Mouse (Mus musculus): Measurements from ENCODE around the gene Lhfpl2. TPM values are rescaled to one million over a fixed set of nuclear protein-coding genes. Genes with fewer than 3 reads are reported as not detected.
A peak's percentile ranks its signal among the peaks of the same experiment; 100 is the strongest.

The Lhfpl2 gene
- polyA plus RNA-seq, 1 experiment from 2014 or later: 64.5 TPM

GRCm38 (mm10) chr13:94135180-94135579 lies 77.6 kb downstream of the Lhfpl2 start:
- Histone ChIP-seq H3K9me3 (ENCODE audit: low read depth, low read length) (no peaks in the 10 kb centered on the region), H3K27ac (ENCODE audit: low read depth) (peak overlapping the region; percentile 87), H3K4me3 (ENCODE audit: low read depth, low read length) (no peak overlapping the region), H3K9ac (no peak overlapping the region), H3K27me3 (ENCODE audit: insufficient read depth, low read length) (no peaks in the 10 kb centered on the region), H3K36me3 (ENCODE audit: insufficient read depth) (peaks cover 11% of the 10 kb centered on the region), H3K4me2 (no peak overlapping the region), H3K4me1 (ENCODE audit: insufficient read depth) (peaks cover 41% of the 10 kb centered on the region)
- peak; percentile 89 for DNase-seq
- WGBS: 27% methylated on average over 7 of the region's 7 CpGs
- TF ChIP-seq CTCF (IDR thresholded peaks at IDR 0.05; ENCODE audit: low read depth): no peak
- peak; percentile 92 for ATAC-seq (ENCODE audit: insufficient read depth)

- no peak for TF ChIP-seq CTCF (IDR thresholded peaks at IDR 0.05; ENCODE audit: low read depth)
- WGBS: 23% methylated on average over 14 of the region's 14 CpGs
These were observed 82.3 kb downstream of the Lhfpl2 start for GRCm38 (mm10) chr13:94139713-94140445.

GRCm38 (mm10) chr13:94140446-94140845 lies 82.8 kb downstream of the Lhfpl2 start:
- no peaks in the 10 kb centered on the region for H3K9me3 ChIP-seq (ENCODE audit: low read depth, low read length)
- no peak overlapping the region for H3K9ac ChIP-seq
- H3K27ac ChIP-seq (ENCODE audit: low read depth): peak overlapping the region; percentile 72
- H3K27me3 ChIP-seq (ENCODE audit: insufficient read depth, low read length): no peaks in the 10 kb centered on the region
- H3K4me2 ChIP-seq: no peak overlapping the region
- 57% methylated on average over 4 of the region's 4 CpGs for WGBS
- no peak overlapping the region for H3K4me3 ChIP-seq (ENCODE audit: low read depth, low read length)
- DNase-seq (no peak), ATAC-seq (ENCODE audit: insufficient read depth) (no peak)
- no peak for TF ChIP-seq CTCF (IDR thresholded peaks at IDR 0.05; ENCODE audit: low read depth)
- peaks cover 59% of the 10 kb centered on the region for H3K4me1 ChIP-seq (ENCODE audit: insufficient read depth)
- H3K36me3 ChIP-seq (ENCODE audit: insufficient read depth): peaks cover 11% of the 10 kb centered on the region

More at GRCm38 (mm10) chr13:94139713-94140445, 82.3 kb downstream of the Lhfpl2 start:
- H3K27me3 ChIP-seq (ENCODE audit: insufficient read depth, low read length): no peaks in the 10 kb centered on the region
- H3K9ac ChIP-seq: no peak overlapping the region
- H3K4me2 ChIP-seq: no peak overlapping the region
- ATAC-seq (ENCODE audit: insufficient read depth) (no peak), DNase-seq (peak; percentile 69)
- no peaks in the 10 kb centered on the region for H3K9me3 ChIP-seq (ENCODE audit: low read depth, low read length)
- H3K27ac ChIP-seq (ENCODE audit: low read depth): peak overlapping the region; percentile 72
- peaks cover 62% of the 10 kb centered on the region for H3K4me1 ChIP-seq (ENCODE audit: insufficient read depth)
- peaks cover 11% of the 10 kb centered on the region for H3K36me3 ChIP-seq (ENCODE audit: insufficient read depth)
- H3K4me3 ChIP-seq (ENCODE audit: low read depth, low read length): no peak overlapping the region

GRCm38 (mm10) chr13:94143063-94143652 lies 85.6 kb downstream of the Lhfpl2 start:
- Histone ChIP-seq H3K4me3 (ENCODE audit: low read depth, low read length) (no peak overlapping the region), H3K4me1 (ENCODE audit: insufficient read depth) (peaks cover 43% of the 10 kb centered on the region), H3K9me3 (ENCODE audit: low read depth, low read length) (no peaks in the 10 kb centered on the region), H3K27me3 (ENCODE audit: insufficient read depth, low read length) (no peaks in the 10 kb centered on the region), H3K4me2 (no peak overlapping the region), H3K27ac (ENCODE audit: low read depth) (peak overlapping the region; percentile 69), H3K9ac (no peak overlapping the region), H3K36me3 (ENCODE audit: insufficient read depth) (peaks cover 6% of the 10 kb centered on the region)
- TF ChIP-seq CTCF (IDR thresholded peaks at IDR 0.05; ENCODE audit: low read depth): peak; percentile 57
- peak; percentile 81 for ATAC-seq (ENCODE audit: insufficient read depth)
- peak; percentile 93 for DNase-seq
- 11% methylated on average over 12 of the region's 12 CpGs for WGBS

GRCm38 (mm10) chr13:94144451-94144850 lies 86.9 kb downstream of the Lhfpl2 start:
- DNase-seq (no peak), ATAC-seq (ENCODE audit: insufficient read depth) (no peak)
- H3K9ac ChIP-seq: no peak overlapping the region
- H3K4me3 ChIP-seq (ENCODE audit: low read depth, low read length): no peak overlapping the region
- TF ChIP-seq CTCF (IDR thresholded peaks at IDR 0.05; ENCODE audit: low read depth): no peak
- H3K27ac ChIP-seq (ENCODE audit: low read depth): peak overlapping the region; percentile 69
- H3K4me1 ChIP-seq (ENCODE audit: insufficient read depth): peaks cover 37% of the 10 kb centered on the region
- no peaks in the 10 kb centered on the region for H3K9me3 ChIP-seq (ENCODE audit: low read depth, low read length)
- H3K27me3 ChIP-seq (ENCODE audit: insufficient read depth, low read length): no peaks in the 10 kb centered on the region
- no peaks in the 10 kb centered on the region for H3K36me3 ChIP-seq (ENCODE audit: insufficient read depth)
- no peak overlapping the region for H3K4me2 ChIP-seq
- 41% methylated on average over 8 of the region's 8 CpGs for WGBS

- DNase-seq (peak; percentile 68), ATAC-seq (ENCODE audit: insufficient read depth) (no peak)
- H3K4me3 ChIP-seq (ENCODE audit: low read depth, low read length): no peak overlapping the region
- no peak overlapping the region for H3K27ac ChIP-seq (ENCODE audit: low read depth)
- H3K9ac ChIP-seq: no peak overlapping the region
- 35% methylated on average over 4 of the region's 4 CpGs for WGBS
- H3K9me3 ChIP-seq (ENCODE audit: low read depth, low read length): no peaks in the 10 kb centered on the region
- H3K27me3 ChIP-seq (ENCODE audit: insufficient read depth, low read length): no peaks in the 10 kb centered on the region
- no peaks in the 10 kb centered on the region; the same call in 1 of the 2 replicates for H3K36me3 ChIP-seq (ENCODE audit: insufficient read depth)
- no peak overlapping the region for H3K4me2 ChIP-seq
- TF ChIP-seq CTCF (IDR thresholded peaks at IDR 0.05; ENCODE audit: low read depth): peak; percentile 68
- H3K4me1 ChIP-seq (ENCODE audit: insufficient read depth): peaks cover 12% of the 10 kb centered on the region
These were observed 89.7 kb downstream of the Lhfpl2 start for GRCm38 (mm10) chr13:94147257-94147656.

GRCm38 (mm10) chr13:94149006-94149405 lies 91.4 kb downstream of the Lhfpl2 start:
- H3K27ac ChIP-seq (ENCODE audit: low read depth): no peak overlapping the region
- TF ChIP-seq CTCF (IDR thresholded peaks at IDR 0.05; ENCODE audit: low read depth): no peak
- 62% methylated on average over 5 of the region's 5 CpGs for WGBS

More at GRCm38 (mm10) chr13:94149006-94149405, 91.4 kb downstream of the Lhfpl2 start:
- no peak for DNase-seq
- no peak overlapping the region for H3K4me2 ChIP-seq
- ATAC-seq (ENCODE audit: insufficient read depth): no peak
- H3K4me1 ChIP-seq (ENCODE audit: insufficient read depth): peaks cover 2% of the 10 kb centered on the region
- H3K36me3 ChIP-seq (ENCODE audit: insufficient read depth): peaks cover 2% of the 10 kb centered on the region; the same call in 1 of the 2 replicates
- no peaks in the 10 kb centered on the region for H3K27me3 ChIP-seq (ENCODE audit: insufficient read depth, low read length)
- H3K9ac ChIP-seq: no peak overlapping the region
- H3K9me3 ChIP-seq (ENCODE audit: low read depth, low read length): no peaks in the 10 kb centered on the region
- no peak overlapping the region for H3K4me3 ChIP-seq (ENCODE audit: low read depth, low read length)

Measured in lung, embryonic 14.5 days (tissue).